Mouse (Mus musculus) liver, embryonic 14.5 days (tissue): ENCODE measurements around the gene Olfr418. TPM values are rescaled to one million over a fixed set of nuclear protein-coding genes. Genes with fewer than 3 reads are reported as not detected.
"Not testable (repeated sequence)": the region's sequence is repeated elsewhere in the genome, so short reads cannot be mapped to it uniquely, and the experiment has no call there.

Source experiments
- ATAC-seq: fragments of 200-750 bp; cut with Nextera tagmentation; 2 replicates; pipeline ENCODE4 v1.8.0; 2017; ENCODE audit warnings: moderate number of reproducible peaks, mild to moderate bottlenecking, moderate library complexity; ENCODE audit not compliant: insufficient read depth
- DNase-seq, 3 experiments: peaks; one replicate each; pipeline ENCODE4 v3.0.0-alpha.2; 2012 to 2013; ENCODE audit warnings: low read depth in 3 of 3, low spot score in 3 of 3
- H3K27ac ChIP-seq: fragments of 300-500 bp; sonication (generic); 2 replicates; pipeline ENCODE4 v1.5.1; 2014; ENCODE audit warnings: moderate library complexity, mild to moderate bottlenecking, control low read depth, inconsistent platforms
- H3K27me3 ChIP-seq: fragments of 300-500 bp; sonication (generic); 2 replicates; pipeline ENCODE4 v1.6.1; 2014; ENCODE audit warnings: mild to moderate bottlenecking, low read length, moderate library complexity; ENCODE audit not compliant: control insufficient read depth, insufficient read depth
- H3K36me3 ChIP-seq: fragments of 300-500 bp; sonication (generic); replicated peaks from 2 replicates; pipeline ENCODE4 v1.6.1; 2014; ENCODE audit warnings: low read depth; ENCODE audit not compliant: control insufficient read depth, insufficient read depth
- H3K4me1 ChIP-seq, 2 experiments: fragments of 200-500 bp in 1 of 2; fragments of 300-500 bp in 1 of 2; sonication (generic) in 1 of 2; replicated peaks; 2 replicates each; pipeline ENCODE4 v1.6.1; 2012 to 2014; ENCODE audit warnings: antibody characterized with exemption in 1 of 2, inconsistent platforms in 1 of 2, low read length in 1 of 2; ENCODE audit not compliant: control insufficient read depth in 2 of 2, insufficient read depth in 2 of 2
- H3K4me2 ChIP-seq: fragments of 300-500 bp; sonication (generic); 2 replicates; pipeline ENCODE4 v1.6.1; 2014; ENCODE audit warnings: low read depth, mild to moderate bottlenecking, control low read depth, moderate library complexity
- H3K4me3 ChIP-seq, 2 experiments: fragments of 200-500 bp in 1 of 2; fragments of 300-500 bp in 1 of 2; sonication (generic) in 1 of 2; 2 replicates each; pipeline ENCODE4 v1.5.1; 2012 to 2014; ENCODE audit warnings: low read depth in 2 of 2, low read length in 2 of 2, mild to moderate bottlenecking in 2 of 2, control low read depth in 1 of 2, inconsistent platforms in 1 of 2, moderate library complexity in 1 of 2; ENCODE audit not compliant: insufficient read depth in 1 of 2
- H3K9ac ChIP-seq: fragments of 300-500 bp; sonication (generic); replicated peaks from 2 replicates; pipeline ENCODE4 v1.6.1; 2014; ENCODE audit warnings: mild to moderate bottlenecking, control low read depth, moderate library complexity
- H3K9me3 ChIP-seq: fragments of 300-500 bp; sonication (generic); 2 replicates; pipeline ENCODE4 v1.6.1; 2016; ENCODE audit warnings: low read length, mixed read lengths; ENCODE audit not compliant: control insufficient read depth
- CTCF ChIP-seq: IDR thresholded peaks from 2 replicates; pipeline ENCODE4 v1.5.1; 2016; ENCODE audit warnings: antibody characterized with exemption, low read depth, control low read depth
- EP300 ChIP-seq: IDR thresholded peaks from 2 replicates; pipeline ENCODE4 v1.6.1; 2016; ENCODE audit warnings: antibody characterized with exemption, low read depth
- WGBS: fragments of 180-500 bp; shearing (Covaris S2); extraction: QIAGEN DNeasy Blood & Tissue Kit; methylation state at CpG from one replicate; pipeline ENCODE4 v1.1.7; 2014; ENCODE audit not compliant: insufficient replicate concordance; 5-methylcytosine and 5-hydroxymethylcytosine counted together
- polyA plus RNA-seq, 2 experiments: library from polyadenylated mRNA; depleted of rRNA in 1 of 2; stranded (reverse) in 1 of 2; unstranded in 1 of 2; fragments of >200 nt; fragmentation: Nextera tagmentation in 1 of 2; extraction: Ambion mirVana in 1 of 2; gene quantifications; 2 replicates each; pipeline versions ENCODE4 v1.2.1 to v1.2.3; 2012 to 2014

Olfr418 gene
- polyA plus RNA-seq, 2 experiments: not detected

DNA sequence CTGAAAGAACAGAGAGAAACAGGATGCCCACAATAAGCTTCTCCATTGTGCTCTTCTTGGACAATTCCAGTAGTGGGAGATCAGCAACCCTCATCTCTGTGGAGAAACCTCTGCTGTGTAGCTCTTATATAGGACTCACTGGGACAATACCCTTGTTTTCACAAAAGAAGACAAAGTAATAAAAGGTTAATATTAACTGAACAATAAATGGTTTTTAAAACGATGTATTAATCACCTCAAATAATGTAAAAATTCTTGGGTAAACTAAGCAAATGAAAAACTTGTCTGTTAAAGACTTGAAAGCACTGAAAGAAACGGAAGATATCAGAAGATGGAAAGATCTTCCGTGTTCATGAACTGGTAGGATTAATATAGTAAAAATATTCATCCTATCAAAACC, 11.9 kb downstream of the Olfr418 start, which contains the start of gene Mptx2:
TSS of gene Mptx2 (minus strand) at position 101 of the 400 bp plus-strand sequence.
- TF ChIP-seq CTCF: no peak
- TF ChIP-seq EP300: no peak
- Histone ChIP-seq H3K27me3 (no peaks in the 10 kb centered on the region), H3K4me2 (no peak within 1 kb of the TSS), H3K9me3 (no peaks in the 10 kb centered on the region), H3K4me1 (no peaks in the 10 kb centered on the region), H3K4me3 (no peak within 1 kb of the TSS), H3K36me3 (no peaks in the 10 kb centered on the region), H3K27ac (no peak within 1 kb of the TSS), H3K9ac (no peak within 1 kb of the TSS)
- WGBS: 43% methylated on average over 3 of the region's 3 CpGs
- DNase-seq: no peak
- no peak for ATAC-seq

DNA sequence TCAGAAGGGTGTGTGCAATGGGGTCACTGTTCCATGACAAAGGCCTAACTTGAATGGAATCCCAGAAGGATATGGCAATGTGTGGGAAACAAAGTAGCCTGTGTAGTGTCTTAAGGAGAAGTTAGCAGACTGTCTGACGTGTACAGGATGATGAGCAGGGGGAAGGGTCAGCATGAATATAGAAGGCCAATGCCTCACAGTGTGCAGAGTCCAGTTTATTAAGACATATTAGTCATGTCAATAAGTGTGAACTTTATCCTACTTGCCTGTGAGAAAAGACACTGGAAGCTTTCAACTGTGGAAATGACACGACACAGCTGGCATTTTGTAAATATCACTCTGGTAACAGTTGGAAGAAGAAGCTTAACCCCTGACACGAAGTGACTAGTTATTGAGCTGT, 37.0 kb downstream of the Olfr418 start:
- ATAC-seq, H3K9ac ChIP-seq, H3K4me1 ChIP-seq, H3K36me3 ChIP-seq, H3K4me3 ChIP-seq, H3K27me3 ChIP-seq, H3K9me3 ChIP-seq, DNase-seq, H3K27ac ChIP-seq, H3K4me2 ChIP-seq: not testable (repeated sequence)
- WGBS: 33% methylated on average over 3 of the region's 3 CpGs

DNA sequence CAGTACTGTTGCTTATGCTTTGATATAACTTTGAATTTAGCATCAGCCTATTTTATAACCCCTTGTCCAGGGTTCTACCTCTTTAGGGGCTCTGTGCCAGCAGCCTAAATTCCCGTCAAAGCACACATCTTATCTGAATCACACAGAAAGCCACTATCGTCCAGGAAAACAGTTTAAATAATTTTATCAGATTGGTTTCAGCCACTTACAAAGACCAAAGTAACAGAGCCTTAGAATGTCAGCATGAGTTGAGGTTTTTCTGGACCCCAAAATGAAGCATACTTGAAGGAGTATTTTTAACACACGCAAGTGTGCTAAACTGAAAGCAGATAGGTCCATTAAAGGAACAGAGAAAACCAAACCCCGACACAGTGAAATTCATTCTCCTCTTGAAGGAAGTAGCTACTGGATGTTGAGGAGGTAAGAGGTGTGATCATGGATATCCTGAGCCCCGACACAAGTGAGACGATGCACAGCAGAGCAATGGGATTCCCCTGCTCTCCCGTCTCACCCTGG, 47.8 kb downstream of the Olfr418 start:
- H3K27ac ChIP-seq, H3K4me2 ChIP-seq, H3K9ac ChIP-seq, DNase-seq, ATAC-seq, H3K36me3 ChIP-seq, H3K9me3 ChIP-seq, H3K27me3 ChIP-seq, H3K4me1 ChIP-seq, H3K4me3 ChIP-seq: not testable (repeated sequence)
- WGBS: 47% methylated on average over 7 of the region's 7 CpGs

DNA sequence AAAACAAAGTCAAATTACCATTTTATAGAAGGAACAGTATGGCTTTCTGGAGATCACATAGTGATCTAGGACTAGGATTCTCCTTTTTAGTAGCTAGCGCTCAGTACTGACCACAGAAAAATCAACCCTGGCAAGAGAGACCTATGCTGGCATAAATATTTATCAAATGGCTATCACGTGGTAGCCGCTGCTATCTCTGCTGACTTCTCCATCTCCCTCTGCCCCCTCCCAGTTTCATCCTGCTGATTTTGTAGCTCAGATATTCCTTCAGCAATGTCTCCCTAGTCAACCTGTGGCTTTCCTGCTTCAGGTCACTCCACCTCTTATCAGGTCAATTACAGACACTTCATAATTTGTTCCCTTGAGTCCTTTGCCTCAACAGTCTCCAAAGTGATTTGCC, 49.9 kb downstream of the Olfr418 start:
- H3K27ac ChIP-seq: no peak overlapping the region
- no peak overlapping the region for H3K4me3 ChIP-seq
- no peak for TF ChIP-seq CTCF
- TF ChIP-seq EP300: no peak
- no peak overlapping the region for H3K9ac ChIP-seq
- no peaks in the 10 kb centered on the region for H3K27me3 ChIP-seq
- no peak overlapping the region for H3K4me2 ChIP-seq
- WGBS: 63% methylated on average over 3 of the region's 3 CpGs
- no peaks in the 10 kb centered on the region for H3K36me3 ChIP-seq
- ATAC-seq: no peak
- no peaks in the 10 kb centered on the region for H3K9me3 ChIP-seq
- H3K4me1 ChIP-seq: peaks cover 0 to 2% of the 10 kb centered on the region in 2 experiments; a peak in 1 of 4 replicates
- no peak for DNase-seq

DNA sequence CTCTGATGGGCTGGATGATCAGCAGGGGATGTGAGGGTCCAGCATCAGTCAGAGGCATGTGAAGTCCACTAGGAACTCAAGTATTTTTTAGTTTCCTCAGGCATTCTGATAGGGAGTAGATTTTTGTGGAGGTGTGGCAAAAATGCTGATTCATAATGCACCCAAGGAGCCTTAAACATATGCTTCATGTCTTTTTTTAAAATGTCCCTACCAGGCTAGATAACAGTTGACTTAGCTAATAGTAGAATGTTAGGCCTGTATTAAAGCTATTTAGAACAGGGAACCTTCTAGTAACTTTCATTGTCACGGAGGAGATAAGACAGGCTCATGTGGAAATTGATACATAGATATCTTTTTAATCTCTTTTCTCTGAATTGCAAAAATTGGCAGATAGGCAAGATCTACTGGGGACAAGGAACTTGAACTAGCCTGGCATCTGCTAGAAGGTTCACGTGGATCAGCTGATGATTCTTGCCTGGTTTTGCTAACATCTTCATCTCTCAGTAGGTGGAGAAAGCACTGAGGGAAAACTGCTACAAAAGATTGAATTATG, 52.2 kb downstream of the Olfr418 start:
- no peak for ATAC-seq
- TF ChIP-seq CTCF (no peak), EP300 (no peak)
- H3K36me3 ChIP-seq: no peaks in the 10 kb centered on the region
- no peak overlapping the region for H3K4me3 ChIP-seq
- WGBS: 53% methylated on average over 2 of the region's 2 CpGs
- DNase-seq: no peak
- no peaks in the 10 kb centered on the region for H3K9me3 ChIP-seq
- H3K4me2 ChIP-seq: no peak overlapping the region
- no peaks in the 10 kb centered on the region for H3K27me3 ChIP-seq
- no peak overlapping the region for H3K27ac ChIP-seq
- no peak overlapping the region; the same call in 1 of the 2 replicates for H3K9ac ChIP-seq
- peaks cover 0 to 2% of the 10 kb centered on the region in 2 experiments; a peak in 1 of 4 replicates for H3K4me1 ChIP-seq
